Mouse (Mus musculus): ENCODE data around the gene Pi16. TPM values are rescaled to one million over a fixed set of nuclear protein-coding genes. Genes with fewer than 3 reads are reported as not detected.

Gene Pi16
- polyA plus RNA-seq, 1 experiment from 2014 or later: 2.0 TPM

- Histone ChIP-seq H3K36me3 (peaks cover 22% of the 10 kb centered on the region), H3K9me3 (no peaks in the 10 kb centered on the region), H3K27me3 (peaks cover 10% of the 10 kb centered on the region; the same call in 1 of the 2 replicates), H3K4me1 (peaks cover 16% of the 10 kb centered on the region), H3K4me2 (replicated peaks) (no peak overlapping the region), H3K9ac (replicated peaks) (no peak overlapping the region), H3K4me3 (no peak overlapping the region), H3K27ac (replicated peaks) (no peak overlapping the region)
- ATAC-seq (ENCODE audit: low FRiP score, low read depth): no peak
- 29% methylated on average over 15 of the region's 15 CpGs for WGBS
Measured at GRCm38 (mm10) chr17:29305058-29305806, 12.2 kb upstream of the Pi16 start.

GRCm38 (mm10) chr17:29305871-29306270 is 11.6 kb upstream of the Pi16 start:
- no peaks in the 10 kb centered on the region for H3K9me3 ChIP-seq
- peaks cover 16% of the 10 kb centered on the region for H3K36me3 ChIP-seq
- H3K27me3 ChIP-seq: peaks cover 10% of the 10 kb centered on the region; the same call in 1 of the 2 replicates
- H3K4me2 ChIP-seq (replicated peaks): no peak overlapping the region
- H3K4me1 ChIP-seq: peaks cover 16% of the 10 kb centered on the region
- WGBS: 67% methylated on average over 7 of the region's 7 CpGs
- H3K4me3 ChIP-seq: no peak overlapping the region
- no peak overlapping the region for H3K27ac ChIP-seq (replicated peaks)
- ATAC-seq (ENCODE audit: low FRiP score, low read depth): no peak
- no peak overlapping the region for H3K9ac ChIP-seq (replicated peaks)

DNA sequence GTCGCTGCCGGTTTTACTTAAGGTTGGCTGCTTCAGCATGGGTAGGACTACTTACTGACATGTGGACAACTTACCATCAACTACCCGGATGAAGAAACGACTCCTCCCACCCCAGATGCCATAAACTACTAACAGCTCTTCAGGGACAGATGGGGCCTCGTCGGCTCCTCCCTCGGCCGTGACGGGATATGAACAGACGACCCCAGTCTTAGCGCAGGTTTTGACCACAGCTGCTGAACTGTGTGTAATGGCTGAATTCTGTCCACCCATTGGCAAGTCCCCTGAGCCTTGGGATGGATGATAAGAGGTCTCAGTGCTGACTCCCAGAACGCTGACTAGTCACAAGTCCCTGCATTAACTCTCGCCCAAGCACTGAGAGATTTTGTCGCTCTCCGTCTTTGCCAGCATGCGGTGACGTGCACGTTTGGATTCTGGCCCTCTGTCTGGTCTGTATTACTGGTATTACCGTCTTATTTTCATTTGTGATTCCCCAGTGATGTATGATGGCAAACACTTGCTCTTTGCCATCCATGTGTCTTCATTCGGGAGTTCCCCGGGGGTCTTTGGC is 7.3 kb upstream of the Pi16 start:
- Histone ChIP-seq H3K9ac (replicated peaks) (no peak overlapping the region), H3K27me3 (peaks cover 10% of the 10 kb centered on the region; the same call in 1 of the 2 replicates), H3K4me1 (peaks cover 10% of the 10 kb centered on the region), H3K4me2 (replicated peaks) (no peak overlapping the region), H3K27ac (replicated peaks) (no peak overlapping the region), H3K36me3 (no peaks in the 10 kb centered on the region), H3K4me3 (no peak overlapping the region), H3K9me3 (no peaks in the 10 kb centered on the region)
- WGBS: 86% methylated on average over 21 of the region's 21 CpGs
- ATAC-seq (ENCODE audit: low FRiP score, low read depth): no peak

DNA sequence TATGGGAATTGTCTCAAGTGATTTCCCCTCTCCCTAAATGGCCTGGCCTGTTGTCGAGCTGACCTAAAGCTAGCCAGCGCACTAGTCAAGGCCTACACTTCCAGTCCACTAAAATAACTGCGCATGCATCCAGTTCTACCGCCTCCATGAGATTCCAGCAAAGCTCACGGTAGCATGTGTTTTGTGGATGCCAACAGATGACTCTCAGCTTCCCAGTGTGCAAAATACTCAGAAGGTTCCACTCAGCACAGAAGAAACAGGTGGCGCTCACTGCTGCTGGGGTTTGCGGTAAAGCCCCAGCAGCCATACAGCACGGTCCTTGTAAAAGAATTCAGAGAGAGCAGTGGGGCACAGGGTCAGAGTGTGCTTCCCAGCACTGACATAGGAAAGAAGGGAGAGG is 5.9 kb upstream of the Pi16 start:
- Histone ChIP-seq H3K27ac (replicated peaks) (no peak overlapping the region), H3K4me1 (0 out of 2 replicates have a peak, but pooled peaks cover 3% of the 10 kb centered on the region), H3K4me3 (no peak overlapping the region), H3K9me3 (no peaks in the 10 kb centered on the region), H3K36me3 (no peaks in the 10 kb centered on the region), H3K9ac (replicated peaks) (no peak overlapping the region), H3K27me3 (no peaks in the 10 kb centered on the region), H3K4me2 (replicated peaks) (no peak overlapping the region)
- ATAC-seq (ENCODE audit: low FRiP score, low read depth): no peak
- WGBS: 92% methylated on average over 8 of the region's 8 CpGs

GRCm38 (mm10) chr17:29312082-29312481 is 5.4 kb upstream of the Pi16 start:
- ATAC-seq (ENCODE audit: low FRiP score, low read depth): no peak

DNA sequence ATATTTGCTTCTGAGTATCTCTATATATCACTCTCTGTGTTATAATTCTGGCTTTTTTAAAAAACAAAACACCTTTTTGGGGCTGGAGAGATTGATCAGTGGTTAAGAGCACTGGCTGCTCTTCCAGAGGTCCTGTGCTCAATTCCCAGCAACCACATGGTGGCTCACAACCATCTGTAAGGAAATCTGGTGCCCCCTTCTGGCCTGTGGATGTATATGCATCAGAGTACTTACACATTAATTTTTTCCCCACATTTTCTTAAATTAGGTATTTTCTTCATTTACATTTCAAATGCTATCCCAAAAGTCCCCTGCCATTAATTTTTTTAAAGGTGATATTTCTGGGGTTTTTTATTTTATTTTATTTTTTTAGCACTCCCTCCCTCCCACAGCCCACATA is 4.2 kb upstream of the Pi16 start:
- no peaks in the 10 kb centered on the region for H3K36me3 ChIP-seq

More at GRCm38 (mm10) chr17:29312082-29312481, 5.4 kb upstream of the Pi16 start:
- Histone ChIP-seq H3K4me3 (no peak overlapping the region), H3K9me3 (no peaks in the 10 kb centered on the region), H3K4me2 (replicated peaks) (no peak overlapping the region), H3K36me3 (no peaks in the 10 kb centered on the region), H3K27ac (replicated peaks) (no peak overlapping the region), H3K4me1 (0 out of 2 replicates have a peak, but pooled peaks cover 3% of the 10 kb centered on the region), H3K9ac (replicated peaks) (no peak overlapping the region), H3K27me3 (no peaks in the 10 kb centered on the region)
- WGBS: 96% methylated on average over 2 of the region's 2 CpGs

DNA sequence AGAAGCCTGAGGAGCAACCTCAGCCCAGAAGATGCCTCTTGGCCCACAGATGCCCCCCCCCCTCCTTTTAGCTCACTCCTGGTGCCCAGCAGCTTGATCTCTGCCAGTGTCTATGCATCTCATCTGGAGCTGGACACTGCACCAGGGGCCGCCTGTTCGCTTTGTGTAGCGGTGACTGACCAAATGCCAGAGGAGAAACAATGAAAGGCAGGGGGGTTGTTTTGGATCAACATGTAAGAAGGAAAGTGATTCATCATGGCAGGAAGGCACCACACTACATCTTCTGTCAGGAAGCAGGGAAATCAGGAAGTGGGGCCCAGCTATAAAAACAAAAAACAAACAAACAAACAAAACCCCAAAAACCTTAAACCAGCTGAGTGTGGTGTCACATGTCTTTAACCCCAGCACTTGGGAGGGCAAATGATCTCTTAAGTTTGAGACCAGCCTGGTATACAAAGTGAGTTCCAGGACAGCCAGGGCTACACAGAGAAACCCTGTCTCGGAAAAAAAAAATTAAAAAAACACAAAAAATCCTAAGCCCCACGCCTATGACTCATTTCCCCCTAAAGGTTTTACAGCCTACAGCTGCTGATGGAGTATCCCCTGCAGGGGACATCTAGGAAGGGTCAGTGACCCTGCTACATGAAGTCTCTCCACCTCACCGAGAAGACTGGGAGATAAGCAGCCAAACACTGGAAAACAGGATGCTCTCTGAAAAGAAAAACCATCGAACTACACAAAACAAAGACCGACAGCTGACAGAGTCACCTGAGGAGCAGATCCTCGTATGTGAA is 1.6 kb upstream of the Pi16 start:
- H3K9me3 ChIP-seq: no peaks in the 10 kb centered on the region
- WGBS: 55% methylated on average over 9 of the region's 9 CpGs
- ATAC-seq (ENCODE audit: low FRiP score, low read depth): no peak
- H3K4me1 ChIP-seq: no peaks in the 10 kb centered on the region
- H3K27me3 ChIP-seq: peaks cover 23% of the 10 kb centered on the region
- H3K27ac ChIP-seq (replicated peaks): no peak overlapping the region
- H3K4me2 ChIP-seq (replicated peaks): no peak overlapping the region
- no peak overlapping the region for H3K9ac ChIP-seq (replicated peaks)
- no peak overlapping the region for H3K4me3 ChIP-seq
- H3K36me3 ChIP-seq: no peaks in the 10 kb centered on the region

More for the DNA sequence above, 4.2 kb upstream of the Pi16 start:
- H3K27ac ChIP-seq (replicated peaks): no peak overlapping the region
- no peak overlapping the region for H3K4me3 ChIP-seq
- no peak for ATAC-seq (ENCODE audit: low FRiP score, low read depth)
- no peaks in the 10 kb centered on the region for H3K9me3 ChIP-seq
- H3K4me2 ChIP-seq (replicated peaks): no peak overlapping the region
- 0 out of 2 replicates have a peak, but pooled peaks cover 3% of the 10 kb centered on the region for H3K4me1 ChIP-seq
- H3K9ac ChIP-seq (replicated peaks): no peak overlapping the region
- H3K27me3 ChIP-seq: no peaks in the 10 kb centered on the region

- Histone ChIP-seq H3K36me3 (no peaks in the 10 kb centered on the region), H3K9ac (replicated peaks) (no peak overlapping the region), H3K4me1 (peaks cover 4% of the 10 kb centered on the region), H3K27ac (replicated peaks) (no peak overlapping the region), H3K4me2 (replicated peaks) (no peak overlapping the region), H3K9me3 (no peaks in the 10 kb centered on the region), H3K4me3 (no peak overlapping the region), H3K27me3 (peaks cover 33% of the 10 kb centered on the region)
- 51% methylated on average over 3 of the region's 3 CpGs for WGBS
- no peak for ATAC-seq (ENCODE audit: low FRiP score, low read depth)
Measured at GRCm38 (mm10) chr17:29316891-29317290, 589 bp upstream of the Pi16 start.

DNA sequence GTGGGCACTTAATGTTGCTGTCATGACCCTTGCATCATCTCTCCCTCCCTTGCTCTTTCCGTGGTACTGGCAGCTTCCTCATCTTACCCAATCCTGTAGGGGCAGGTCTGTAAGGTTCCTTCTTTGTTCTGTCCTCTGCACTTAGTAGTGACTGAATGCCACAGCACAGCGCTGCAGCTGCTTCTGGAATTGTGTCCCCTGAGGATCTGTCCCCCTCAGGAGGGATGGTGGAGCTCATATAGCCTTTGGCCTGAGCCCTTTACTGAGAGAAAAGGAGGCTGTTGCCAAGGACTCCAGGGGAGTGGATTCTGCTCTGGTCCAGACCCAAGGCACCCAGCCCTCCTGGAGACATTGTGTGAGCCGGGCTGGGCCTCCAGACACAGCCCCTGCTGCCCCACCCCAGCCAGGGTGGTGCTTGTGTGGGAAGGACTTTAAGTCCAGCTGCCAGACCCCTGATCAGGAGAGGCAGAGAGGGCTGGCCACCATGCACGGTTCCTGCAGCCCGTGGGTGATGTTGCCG is 1.3 kb downstream of the Pi16 start:
- Histone ChIP-seq H3K9me3 (no peaks in the 10 kb centered on the region), H3K9ac (replicated peaks) (no peak overlapping the region), H3K27me3 (peaks cover 52% of the 10 kb centered on the region), H3K36me3 (no peaks in the 10 kb centered on the region), H3K27ac (replicated peaks) (no peak overlapping the region), H3K4me3 (no peak overlapping the region), H3K4me1 (peaks cover 8% of the 10 kb centered on the region), H3K4me2 (replicated peaks) (no peak overlapping the region)
- no peak for ATAC-seq (ENCODE audit: low FRiP score, low read depth)
- 55% methylated on average over 6 of the region's 6 CpGs for WGBS

DNA sequence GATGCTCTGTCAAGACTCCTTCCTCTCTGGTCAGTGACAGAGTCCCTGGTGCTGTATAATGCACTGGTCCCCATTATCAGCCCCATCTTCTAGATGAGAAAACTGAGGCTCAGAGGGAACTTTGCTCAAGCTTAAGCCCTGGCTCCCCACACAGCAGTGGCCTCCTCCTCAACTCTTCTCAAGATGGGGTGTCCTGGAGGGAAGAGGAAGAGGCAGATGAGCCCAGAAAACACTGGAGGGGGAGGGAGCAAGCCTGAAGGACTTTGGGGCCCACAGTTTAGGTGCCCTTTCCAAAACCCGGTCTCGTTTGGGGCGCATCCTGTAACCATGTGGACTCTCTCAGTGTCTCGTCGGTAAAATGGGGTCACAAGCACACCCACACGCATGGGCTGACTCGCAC is 2.0 kb downstream of the Pi16 start:
- Histone ChIP-seq H3K9me3 (no peaks in the 10 kb centered on the region), H3K9ac (replicated peaks) (no peak overlapping the region), H3K27ac (replicated peaks) (no peak overlapping the region), H3K4me2 (replicated peaks) (no peak overlapping the region), H3K4me1 (peaks cover 8% of the 10 kb centered on the region), H3K36me3 (no peaks in the 10 kb centered on the region), H3K27me3 (peaks cover 59% of the 10 kb centered on the region), H3K4me3 (no peak overlapping the region)
- WGBS: 90% methylated on average over 7 of the region's 7 CpGs
- no peak for ATAC-seq (ENCODE audit: low FRiP score, low read depth)

DNA sequence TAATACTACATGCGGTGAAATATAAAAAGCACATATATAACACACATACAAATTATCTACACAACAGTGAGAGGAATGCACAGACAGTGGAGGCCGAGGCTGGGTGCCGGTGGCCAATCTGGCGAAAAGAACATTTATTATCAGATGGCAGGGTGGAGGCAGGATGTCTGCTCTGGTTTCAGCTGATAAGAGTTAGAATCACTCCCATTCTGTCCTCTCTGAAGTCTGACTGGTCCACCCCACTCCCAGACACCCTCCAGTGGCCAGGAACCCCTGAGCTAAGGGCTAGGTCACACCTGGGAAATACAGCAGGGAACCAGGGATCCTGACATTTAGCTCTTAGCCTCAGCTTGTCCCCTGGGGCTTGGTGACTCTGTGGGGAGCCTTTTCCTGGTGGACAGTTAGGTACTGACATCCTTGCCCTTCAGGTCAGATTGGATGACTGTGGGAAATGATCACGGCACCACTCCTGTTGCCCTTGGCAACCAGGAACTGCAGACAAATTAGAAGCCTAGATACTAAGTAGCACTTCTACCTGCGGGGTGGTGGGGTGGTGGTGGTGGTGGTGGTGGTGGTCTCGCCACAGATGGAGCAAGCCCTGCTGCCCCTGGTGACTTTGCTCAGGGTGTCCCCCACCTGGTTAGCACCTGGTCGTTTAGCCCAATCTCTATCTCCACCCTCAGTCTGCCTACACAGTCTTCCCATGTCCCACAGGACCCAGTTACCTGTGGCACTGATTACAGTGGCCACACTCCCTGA is 2.6 kb downstream of the Pi16 start:
- Histone ChIP-seq H3K4me1 (peaks cover 8% of the 10 kb centered on the region), H3K9me3 (no peaks in the 10 kb centered on the region), H3K4me3 (no peak overlapping the region), H3K9ac (replicated peaks) (no peak overlapping the region), H3K36me3 (no peaks in the 10 kb centered on the region), H3K4me2 (replicated peaks) (no peak overlapping the region), H3K27me3 (peaks cover 59% of the 10 kb centered on the region), H3K27ac (replicated peaks) (no peak overlapping the region)
- 72% methylated on average over 8 of the region's 8 CpGs for WGBS
- ATAC-seq (ENCODE audit: low FRiP score, low read depth): no peak

Data from midbrain, embryonic 12.5 days (tissue).